In the genomic region with DNA sequence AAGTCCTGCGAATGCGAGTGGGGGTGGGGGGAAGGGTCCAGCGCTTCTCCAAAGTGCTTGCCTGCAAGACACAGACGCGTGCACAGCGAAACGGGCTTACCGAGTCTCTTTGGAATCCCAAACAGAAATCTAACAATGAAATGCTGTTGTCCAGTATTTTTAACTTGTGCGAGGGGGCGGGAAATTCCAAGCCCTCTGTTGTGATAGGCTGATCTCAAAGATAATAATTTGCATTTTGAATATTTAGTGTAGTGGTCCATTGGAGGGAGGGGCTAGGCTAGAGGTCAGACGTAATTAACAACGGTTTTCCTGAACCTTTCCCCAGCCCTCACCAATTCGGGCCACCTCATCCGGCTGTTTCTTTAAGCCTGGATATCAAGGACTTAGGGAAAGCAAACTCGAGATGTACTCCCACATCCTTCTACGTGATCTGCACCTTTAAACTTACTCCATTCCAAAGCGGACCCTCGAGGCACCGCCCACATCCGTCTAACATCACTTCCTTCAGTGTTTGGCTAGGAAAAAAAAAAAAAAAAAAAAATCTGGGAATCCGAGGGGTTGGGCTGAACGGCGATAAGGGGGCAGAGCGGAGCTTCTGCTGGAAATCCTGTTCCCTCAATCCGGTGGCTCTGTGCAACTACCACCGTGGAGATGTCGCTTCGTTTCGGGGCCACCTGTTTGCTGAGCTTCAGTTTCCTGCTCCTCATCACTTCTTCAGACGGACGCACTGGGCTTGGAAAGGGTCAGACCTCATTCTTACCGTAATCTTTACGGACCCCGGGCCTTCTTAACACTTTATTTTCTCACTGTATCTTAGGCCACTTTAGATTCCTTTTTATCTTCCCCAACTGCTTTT, we compare ENCODE assay signal across 8 mouse cellular contexts. TPM values are rescaled to one million over a fixed set of nuclear protein-coding genes. Genes with fewer than 3 reads are reported as not detected.
A peak's percentile ranks its signal among the peaks of the same experiment; 100 is the strongest.
DNase-seq lines count a peak whose midpoint lies in the region; ATAC-seq and TF ChIP-seq lines count a peak whose summit lies in the region.

A gene (plus strand): TSS at position 487 of the 856 bp plus-strand sequence.

- H3K4me2 ChIP-seq in kidney, embryonic 14.5 days (replicated peaks; ENCODE audit: low read depth, low read length) = peak within 1 kb of the TSS; percentile 81
- peak within 1 kb of the TSS; percentile 57 for H3K4me2 ChIP-seq in limb, embryonic 15.5 days

- H3K27ac ChIP-seq in bone marrow macrophage, adult 2 months (ENCODE audit: insufficient read depth, low read depth, low read length) = peak within 1 kb of the TSS; percentile 80
- H3K27ac ChIP-seq in embryonic fibroblast, embryonic 13.5 days (ENCODE audit: insufficient read depth, low read length) = peak within 1 kb of the TSS; percentile 99
- H3K27ac ChIP-seq in kidney, embryonic 14.5 days (ENCODE audit: low read depth, low read length) = peak within 1 kb of the TSS; percentile 100
- H3K27ac ChIP-seq in limb, embryonic 15.5 days = peak within 1 kb of the TSS; percentile 98

- peaks cover 24% of the 10 kb centered on the region for H3K4me1 ChIP-seq in bone marrow macrophage, adult 2 months (ENCODE audit: control insufficient read depth, insufficient read depth, low read length)
- peaks cover 9% of the 10 kb centered on the region for H3K4me1 ChIP-seq in embryonic fibroblast, embryonic 13.5 days (ENCODE audit: control insufficient read depth, insufficient read depth, low read length)
- peaks cover 15% of the 10 kb centered on the region; the same call in 1 of the 2 replicates for H3K4me1 ChIP-seq in kidney, embryonic 14.5 days (ENCODE audit: control insufficient read depth, insufficient read depth, low read length)
- peaks cover 24% of the 10 kb centered on the region for H3K4me1 ChIP-seq in limb, embryonic 15.5 days

- H3K36me3 ChIP-seq in kidney, embryonic 14.5 days (ENCODE audit: control insufficient read depth, insufficient read depth, low read length) = peaks cover 8% of the 10 kb centered on the region
- H3K36me3 ChIP-seq in limb, embryonic 15.5 days = peaks cover 6% of the 10 kb centered on the region; the same call in 1 of the 2 replicates

- no peaks in the 10 kb centered on the region for H3K9me3 ChIP-seq in kidney, embryonic 14.5 days (ENCODE audit: control insufficient read depth, low read length)
- H3K9me3 ChIP-seq in limb, embryonic 15.5 days = no peaks in the 10 kb centered on the region

- DNase-seq in B cell, adult 2 months = peak; percentile 71 to 76
- peak; percentile 85 to 92 for DNase-seq in heart, adult 9 months (ENCODE audit: low spot score in 2 of 2)
- peak; percentile 31 to 63 for DNase-seq in monocyte, adult 2 months (ENCODE audit: low read depth in 1 of 2, low spot score in 2 of 2)
- peak; percentile 75 to 83 for DNase-seq in spleen, postnatal 36 days (ENCODE audit: low spot score in 2 of 2)

- ATAC-seq in kidney, embryonic 14.5 days (ENCODE audit: low FRiP score, low TSS enrichment) = peak; percentile 84
- peak; percentile 85 for ATAC-seq in limb, embryonic 15.5 days (ENCODE audit: insufficient number of reproducible peaks, low FRiP score, low TSS enrichment, low read depth)

- no peak for TF ChIP-seq POLR2A in bone marrow macrophage, adult 2 months (IDR thresholded peaks at IDR 0.05; ENCODE audit: borderline replicate concordance, low read depth, low read length)
- TF ChIP-seq POLR2A in embryonic fibroblast, embryonic 13.5 days (IDR thresholded peaks at IDR 0.05; ENCODE audit: low read depth, low read length) = peak; percentile 92

- H3K9ac ChIP-seq in kidney, embryonic 14.5 days (ENCODE audit: low read depth, low read length) = peak within 1 kb of the TSS; percentile 98
- H3K9ac ChIP-seq in limb, embryonic 15.5 days = peak within 1 kb of the TSS; percentile 92

- TF ChIP-seq CTCF in bone marrow macrophage, adult 2 months (IDR thresholded peaks at IDR 0.05; ENCODE audit: low read depth, low read length) = no peak
- no peak for TF ChIP-seq CTCF in embryonic fibroblast, embryonic 13.5 days (IDR thresholded peaks at IDR 0.05; ENCODE audit: borderline replicate concordance, insufficient read depth, low read length)

- no peaks in the 10 kb centered on the region for H3K27me3 ChIP-seq in kidney, embryonic 14.5 days (ENCODE audit: control insufficient read depth, insufficient read depth, low read length)
- H3K27me3 ChIP-seq in limb, embryonic 15.5 days = no peaks in the 10 kb centered on the region

- under 1% methylated on average over 34 of the region's 34 CpGs for WGBS in kidney, embryonic 14.5 days
- WGBS in limb, embryonic 15.5 days = under 1% methylated on average over 34 of the region's 34 CpGs

- H3K4me3 ChIP-seq in bone marrow macrophage, adult 2 months (ENCODE audit: insufficient read depth, low read length) = peak within 1 kb of the TSS; percentile 99
- peak within 1 kb of the TSS; percentile 92 for H3K4me3 ChIP-seq in embryonic fibroblast, embryonic 13.5 days (ENCODE audit: insufficient read depth, low read length)
- H3K4me3 ChIP-seq in kidney, embryonic 14.5 days (ENCODE audit: low read length) = peak within 1 kb of the TSS; percentile 98
- peak within 1 kb of the TSS; percentile 93 for H3K4me3 ChIP-seq in limb, embryonic 15.5 days

RNA-seq across cellular contexts. Expression of the gene that starts here (rescaled TPM):
- 62.4 and 68.9 TPM in 2 replicates for polyA plus RNA-seq in bone marrow macrophage, adult 2 months (2012; ENCODE audit: insufficient read depth, insufficient read length, missing spikeins)
- polyA plus RNA-seq in embryonic fibroblast, embryonic 13.5 days (2011; ENCODE audit: insufficient read length, low read depth, missing spikeins) = 80.6 and 94.9 TPM in 2 replicates
- 112 and 117 TPM in 2 replicates for polyA plus RNA-seq in kidney, embryonic 14.5 days (2014; fragmentation: Nextera tagmentation; extraction: Ambion mirVana)
- polyA plus RNA-seq in limb, embryonic 15.5 days (2015; fragmentation: Nextera tagmentation; extraction: Ambion mirVana) = 109 and 112 TPM in 2 replicates

Comparison
In these comparisons a context has a peak if more than half of its experiments do, and no peak if none do; other contexts are left out.
1. Peak in every context shown above with its lines: DNase-seq, ATAC-seq, H3K4me3 ChIP-seq and H3K27ac ChIP-seq.